Mouse (Mus musculus) embryo, embryonic 10 days (tissue): Measurements from ENCODE around the gene Nr1d1.

Experiments
- DNase-seq: peaks from one replicate; pipeline ENCODE4 v3.0.0-alpha.2; 2015; ENCODE audit warnings: low spot score

Nr1d1 gene

DNA sequence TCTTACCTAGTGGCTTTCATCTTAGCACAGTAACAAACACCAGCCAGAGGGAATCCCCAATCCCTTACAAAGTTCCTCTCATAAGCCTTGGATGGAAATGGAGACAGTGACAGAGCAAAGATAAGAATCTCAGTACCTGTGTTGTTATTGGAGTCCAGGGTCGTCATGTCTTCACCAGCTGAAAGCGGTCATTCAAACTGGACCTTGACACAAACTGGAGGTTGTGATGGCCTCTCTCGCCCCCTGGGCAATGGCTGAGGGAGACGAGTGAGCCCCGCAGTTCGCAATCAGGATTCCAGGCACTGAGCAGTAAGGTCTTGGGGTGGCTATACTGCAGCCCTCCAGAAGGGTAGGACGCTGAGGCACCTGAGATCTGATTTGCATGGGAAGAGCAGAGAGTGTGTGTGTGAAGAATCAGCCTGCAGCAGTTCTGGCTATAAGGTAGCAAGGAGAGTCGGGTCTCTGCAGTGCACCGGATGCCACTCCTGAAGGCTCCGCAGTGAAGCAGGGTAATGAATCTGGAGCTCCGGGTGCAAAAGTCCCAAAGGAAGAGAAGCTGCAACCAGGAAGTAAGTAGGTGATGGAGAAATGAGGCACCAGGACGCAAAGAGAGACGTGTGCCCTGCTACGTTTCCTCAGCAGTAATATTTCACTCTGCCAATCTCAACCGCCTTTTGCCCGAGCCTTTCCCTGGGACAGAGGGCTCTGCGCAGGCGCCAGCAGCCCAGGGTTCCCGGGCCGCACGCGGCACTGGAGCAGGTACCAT, at the start of gene Nr1d1:
Gene Nr1d1, minus strand, starts transcription at position 752 of the 766 bp plus-strand sequence.
- no peak for DNase-seq

DNA sequence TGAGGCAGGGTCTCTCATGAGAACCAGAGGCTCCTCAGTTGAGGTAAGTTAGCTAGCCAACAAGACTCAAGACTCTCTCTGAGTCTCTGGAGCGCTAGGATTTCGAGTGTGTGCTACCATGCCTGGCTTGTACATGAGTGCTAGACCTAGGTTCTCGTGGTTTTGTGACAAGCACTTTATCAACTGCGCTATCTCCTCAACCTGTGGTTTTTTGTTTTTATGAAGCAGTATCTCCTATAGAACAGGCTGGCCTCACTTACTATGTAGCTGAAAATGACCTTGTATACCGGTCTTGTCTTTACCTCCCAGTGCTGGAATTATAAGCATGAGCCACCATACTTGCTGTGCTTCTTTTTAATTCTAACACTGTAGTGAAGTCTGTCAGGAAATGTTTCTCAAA, 45.8 kb upstream of the Nr1d1 start:
- no peak for DNase-seq

DNA sequence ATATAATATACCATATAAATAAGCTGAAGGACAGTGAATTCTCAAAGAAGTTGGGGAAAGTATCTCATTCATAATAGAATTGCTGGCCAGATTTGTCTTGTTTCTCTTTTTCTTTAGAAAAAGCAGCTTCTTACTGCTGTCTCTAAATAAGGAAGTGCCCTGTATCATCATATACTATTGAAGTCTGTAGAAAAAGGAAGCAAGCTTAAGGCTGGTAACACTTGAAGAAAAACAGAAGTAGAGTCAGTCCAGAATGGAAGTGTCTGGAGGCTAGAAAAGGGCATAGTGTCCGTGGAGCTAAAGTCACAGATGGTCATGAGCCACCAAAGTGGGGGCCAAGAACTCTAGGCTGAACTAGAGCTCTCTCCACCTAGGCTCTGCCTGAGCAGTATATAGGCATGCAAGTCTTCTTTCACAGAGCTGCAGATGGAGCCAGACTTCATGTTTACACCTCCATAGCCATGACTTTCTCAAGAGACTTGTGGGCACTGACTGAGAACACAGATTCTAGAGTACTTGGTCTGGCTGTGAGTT, 41.6 kb upstream of the Nr1d1 start:
- DNase-seq, result no peak

DNA sequence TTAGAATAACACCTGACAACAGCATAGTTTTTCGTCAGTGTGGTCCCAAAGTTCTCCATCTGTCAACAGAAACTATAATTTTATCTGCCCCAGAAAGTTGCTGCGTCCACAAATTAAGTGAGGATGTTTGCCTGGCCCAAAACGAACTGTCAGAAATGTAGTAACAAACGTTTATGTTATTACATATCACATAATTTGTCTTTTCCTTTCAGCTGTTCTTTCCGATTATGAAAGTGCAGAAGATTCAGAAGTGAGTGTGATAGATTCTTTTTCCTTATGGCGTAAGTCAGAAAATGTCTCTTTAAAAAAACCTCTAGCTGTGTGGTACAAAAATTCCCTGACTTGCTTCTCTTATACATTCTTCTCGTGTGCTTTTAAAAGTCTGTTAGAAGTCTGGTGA, 35.6 kb upstream of the Nr1d1 start:
- no peak for DNase-seq

DNA sequence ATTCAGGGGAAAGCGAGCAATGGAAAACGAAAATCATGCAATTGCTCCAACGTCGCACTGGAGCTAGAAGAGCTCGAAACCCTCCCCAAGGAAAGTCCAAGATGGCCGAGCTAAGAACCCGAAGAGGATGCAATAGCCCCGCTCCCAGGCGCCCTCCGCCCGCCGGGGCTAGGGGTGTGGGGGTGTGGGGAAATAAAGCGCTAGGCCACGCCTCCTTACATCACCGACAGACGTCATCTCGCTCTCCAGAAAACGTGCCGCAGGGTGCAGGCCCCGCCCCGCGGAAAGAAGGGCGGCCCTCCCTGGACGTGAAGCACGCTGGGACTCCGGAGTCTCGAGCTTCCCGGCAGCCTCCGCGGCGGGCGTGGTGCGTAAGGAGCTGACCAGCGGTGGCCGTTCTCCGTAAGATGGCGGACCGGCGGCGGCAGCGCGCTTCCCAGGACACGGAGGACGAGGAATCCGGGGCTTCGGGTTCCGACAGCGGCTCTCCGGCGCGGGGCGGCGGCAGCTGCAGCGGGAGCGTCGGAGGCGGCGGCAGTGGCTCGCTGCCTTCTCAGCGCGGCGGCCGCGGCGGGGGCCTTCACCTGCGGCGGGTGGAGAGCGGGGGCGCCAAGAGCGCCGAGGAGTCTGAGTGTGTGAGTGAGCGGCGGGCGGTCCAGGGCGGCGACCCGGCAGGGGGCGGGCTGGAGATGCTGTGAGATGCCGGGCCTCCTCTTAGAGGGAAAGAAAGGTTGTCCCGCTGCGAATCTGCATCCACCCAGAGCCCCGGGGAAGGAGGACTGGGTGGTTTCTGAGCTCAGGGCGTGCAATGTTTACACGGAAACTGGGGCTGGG, 34.5 kb upstream of the Nr1d1 start:
- DNase-seq, result peak; percentile 100

DNA sequence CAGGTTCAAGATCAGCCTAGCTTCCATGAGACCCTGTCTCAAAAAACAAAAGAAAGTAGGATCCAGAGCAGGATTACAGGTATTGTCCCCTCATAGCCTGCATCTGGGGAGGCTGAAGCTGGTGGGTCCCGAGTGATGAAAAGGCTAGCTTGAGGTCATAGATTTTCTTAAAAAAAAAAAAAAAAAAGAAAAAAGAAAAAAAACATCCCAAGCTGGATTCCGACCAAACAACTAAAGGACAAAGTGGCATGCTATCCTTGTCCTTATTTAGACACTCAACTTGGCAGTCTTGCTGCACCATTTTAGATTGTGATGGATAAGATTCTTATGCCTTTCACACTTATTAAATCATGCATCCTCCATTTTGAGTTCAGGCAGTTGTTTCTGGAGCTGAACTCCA, 33.3 kb upstream of the Nr1d1 start:
- DNase-seq, result no peak

DNA sequence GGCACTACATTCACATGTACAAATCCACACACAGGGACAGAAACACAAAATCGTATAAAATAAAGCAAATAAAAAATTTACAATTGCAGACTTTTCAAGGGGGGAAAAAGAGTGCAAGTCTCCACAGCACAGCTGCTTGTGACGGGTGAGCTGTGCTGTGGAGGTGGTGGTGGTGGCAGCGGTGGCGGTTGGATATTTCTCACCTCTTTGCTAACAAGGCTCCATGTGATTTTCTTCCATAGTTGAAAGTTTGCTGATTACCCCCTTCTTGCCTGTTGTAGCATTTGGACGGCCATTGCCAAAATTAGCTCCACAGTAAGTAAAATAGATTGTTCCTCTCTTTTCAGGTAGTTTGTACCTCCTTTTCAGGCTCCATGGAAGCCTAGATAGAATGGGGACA, 29.5 kb upstream of the Nr1d1 start, which contains the start of gene Casc3:
Gene Casc3, plus strand, starts transcription at position 301 of the 400 bp plus-strand sequence.
- DNase-seq, result no peak

DNA sequence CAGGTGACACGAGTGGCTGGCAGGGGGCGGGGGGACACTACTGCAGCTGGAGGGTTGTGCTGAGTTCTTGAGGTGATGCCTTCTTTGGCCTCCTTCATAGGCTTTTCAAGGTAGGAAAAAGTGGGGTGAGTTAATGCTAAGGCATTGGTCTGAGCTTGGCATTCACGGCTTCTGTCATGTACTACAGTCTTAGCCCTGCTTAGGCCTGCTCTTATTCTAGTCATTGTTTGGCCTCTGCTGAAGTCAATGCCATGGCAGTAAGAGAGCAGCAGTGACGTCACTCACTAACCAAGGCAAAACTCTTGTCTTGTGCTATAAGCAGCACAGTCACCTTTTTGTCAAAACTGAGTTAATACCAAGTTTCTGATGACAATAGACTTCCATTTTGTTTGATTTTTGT, 22.8 kb upstream of the Nr1d1 start:
- peak; percentile 5 for DNase-seq

DNA sequence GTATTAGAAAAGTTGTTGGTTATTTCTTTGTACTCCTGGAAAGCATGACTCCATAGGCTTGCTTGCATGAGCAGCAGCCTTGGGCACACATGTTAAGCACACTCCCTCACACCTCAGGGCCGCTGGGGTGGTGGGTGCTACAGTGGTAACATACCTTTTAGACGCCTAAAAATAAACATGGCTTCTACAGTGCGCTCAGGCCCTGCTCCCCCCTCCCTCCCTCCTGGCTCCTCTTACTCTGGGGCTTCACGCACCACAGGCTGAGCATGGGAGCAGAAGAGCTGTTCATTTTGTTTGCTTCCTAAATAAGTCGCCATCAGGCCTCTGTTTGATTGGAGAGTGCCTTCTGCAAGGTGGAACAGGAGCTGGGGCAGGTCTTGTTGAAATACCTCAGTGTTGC, 22.2 kb upstream of the Nr1d1 start:
- DNase-seq, result no peak

DNA sequence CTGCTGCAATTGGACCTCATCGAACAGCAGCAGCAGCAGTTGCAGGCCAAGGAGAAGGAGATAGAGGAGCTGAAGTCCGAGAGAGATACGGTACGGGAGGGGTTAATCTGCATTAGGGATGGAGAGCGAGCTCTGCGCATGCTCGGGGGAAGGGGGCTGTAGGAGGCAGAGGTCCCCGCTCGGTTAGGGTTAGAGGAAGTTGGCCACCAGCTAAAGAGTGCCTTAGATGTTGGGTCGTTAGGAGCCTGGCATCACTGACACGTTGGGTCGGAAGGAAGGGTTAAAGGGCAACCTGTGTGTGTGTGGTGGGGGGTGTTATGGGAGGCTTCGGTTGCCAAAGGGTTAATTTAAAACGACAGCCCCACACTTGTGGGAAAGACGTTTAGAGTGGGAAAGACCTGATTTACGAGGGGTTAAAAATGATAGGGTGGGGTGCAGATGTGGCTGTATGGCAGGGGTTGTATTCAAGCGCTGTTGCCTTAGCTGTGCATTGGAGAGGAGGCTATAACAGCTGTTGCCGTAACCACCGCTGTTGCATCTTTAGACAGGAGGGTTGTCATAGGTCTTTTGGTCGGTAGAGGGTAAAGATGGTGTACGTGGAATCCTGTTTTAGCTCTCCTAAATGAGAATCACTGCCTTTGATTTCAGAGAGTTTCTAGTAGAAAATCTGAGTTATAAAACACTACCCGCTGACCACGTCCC, 21.5 kb upstream of the Nr1d1 start:
- DNase-seq, result peak; percentile 91

DNA sequence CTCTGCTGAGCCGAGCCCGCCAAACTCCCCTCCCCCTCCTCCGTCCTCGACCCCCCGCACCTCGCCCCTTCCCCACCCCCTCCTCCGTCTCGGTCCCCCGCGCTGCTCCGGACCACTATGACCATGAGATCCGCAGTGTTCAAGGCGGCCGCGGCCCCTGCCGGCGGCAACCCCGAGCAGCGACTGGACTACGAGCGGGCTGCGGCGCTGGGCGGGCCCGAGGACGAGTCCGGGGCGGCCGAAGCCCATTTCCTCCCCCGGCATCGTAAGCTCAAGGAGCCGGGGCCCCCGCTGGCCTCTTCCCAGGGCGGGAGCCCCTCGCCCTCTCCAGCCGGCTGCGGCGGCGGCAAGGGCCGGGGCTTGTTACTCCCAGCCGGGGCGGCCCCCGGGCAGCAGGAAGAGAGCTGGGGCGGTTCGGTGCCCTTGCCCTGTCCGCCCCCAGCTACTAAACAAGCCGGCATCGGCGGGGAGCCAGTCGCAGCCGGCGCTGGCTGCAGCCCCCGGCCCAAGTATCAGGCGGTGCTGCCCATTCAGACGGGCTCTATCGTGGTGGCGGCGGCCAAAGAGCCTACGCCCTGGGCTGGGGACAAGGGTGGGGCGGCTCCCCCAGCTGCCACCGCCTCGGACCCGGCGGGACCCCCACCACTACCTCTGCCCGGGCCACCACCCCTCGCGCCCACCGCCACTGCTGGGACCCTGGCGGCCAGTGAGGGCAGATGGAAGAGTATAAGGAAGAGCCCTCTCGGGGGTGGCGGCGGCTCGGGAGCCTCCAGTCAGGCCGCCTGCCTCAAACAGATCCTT, 20.8 kb upstream of the Nr1d1 start:
- no peak for DNase-seq

DNA sequence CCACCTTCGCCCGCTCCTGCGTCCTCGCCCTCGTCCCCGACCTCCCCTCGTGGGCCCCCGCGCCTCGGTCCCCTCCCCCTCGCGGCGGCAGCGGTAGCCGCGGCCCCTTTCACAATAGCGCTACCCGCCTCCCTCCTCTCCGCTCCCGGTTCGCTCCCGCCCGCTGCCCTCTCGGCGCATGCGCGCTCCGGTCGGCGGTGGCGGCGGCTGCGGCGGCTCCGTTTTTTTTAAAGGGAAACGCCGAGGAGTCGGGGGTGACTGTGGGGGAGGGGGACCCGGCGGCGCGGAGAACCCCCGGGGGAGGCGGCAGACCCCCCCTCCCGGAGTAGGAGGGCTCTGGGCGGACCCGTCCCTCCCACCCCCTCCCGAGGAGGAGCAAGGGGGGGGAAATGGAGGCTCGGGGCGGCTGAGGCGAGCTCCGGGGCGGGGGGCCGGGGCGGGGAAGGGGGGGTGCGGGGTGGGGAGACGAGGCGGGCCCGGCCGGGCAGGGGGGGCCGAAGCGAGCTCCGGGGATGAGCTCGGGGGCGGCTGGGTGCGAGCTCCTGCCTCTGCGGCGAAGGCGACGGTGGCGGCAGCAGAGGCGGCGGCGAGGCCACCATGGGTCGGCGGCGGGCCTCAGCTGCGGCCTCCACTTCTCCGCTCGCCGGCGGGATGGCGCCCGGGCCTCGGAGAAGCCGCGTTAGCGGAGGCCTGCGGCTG, 20.0 kb upstream of the Nr1d1 start, which contains the start of gene Msl1:
Gene Msl1, plus strand, starts transcription at position 502 of the 699 bp plus-strand sequence.
- peak; percentile 90 for DNase-seq

DNA sequence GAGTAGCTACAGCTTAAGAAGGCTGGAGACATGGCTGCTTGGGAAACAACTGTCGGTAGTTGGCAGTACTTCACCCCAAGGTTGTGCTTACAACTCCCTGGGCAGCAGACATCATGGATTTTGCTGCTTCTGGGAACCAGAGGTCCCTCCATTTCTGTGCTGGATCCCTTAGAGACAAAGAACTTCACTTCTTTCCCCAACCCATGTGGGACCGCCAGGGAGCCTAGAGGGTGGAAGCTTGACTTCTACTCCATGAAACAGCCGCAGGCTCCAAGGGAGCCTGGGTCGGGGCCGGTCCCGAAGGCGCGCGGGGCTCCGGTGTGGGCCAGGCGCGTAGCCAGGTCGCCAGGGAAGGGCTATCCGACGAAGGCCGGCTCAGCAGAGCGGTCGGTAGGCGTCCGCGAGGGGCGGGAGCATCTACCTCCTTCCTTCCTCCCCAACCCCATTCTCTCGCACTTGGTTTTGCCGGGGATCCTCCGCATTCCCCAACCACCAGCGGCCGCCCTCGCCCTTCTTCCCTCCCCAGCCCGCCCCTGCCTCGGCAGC, 19.4 kb upstream of the Nr1d1 start:
- DNase-seq, result peak; percentile 70

DNA sequence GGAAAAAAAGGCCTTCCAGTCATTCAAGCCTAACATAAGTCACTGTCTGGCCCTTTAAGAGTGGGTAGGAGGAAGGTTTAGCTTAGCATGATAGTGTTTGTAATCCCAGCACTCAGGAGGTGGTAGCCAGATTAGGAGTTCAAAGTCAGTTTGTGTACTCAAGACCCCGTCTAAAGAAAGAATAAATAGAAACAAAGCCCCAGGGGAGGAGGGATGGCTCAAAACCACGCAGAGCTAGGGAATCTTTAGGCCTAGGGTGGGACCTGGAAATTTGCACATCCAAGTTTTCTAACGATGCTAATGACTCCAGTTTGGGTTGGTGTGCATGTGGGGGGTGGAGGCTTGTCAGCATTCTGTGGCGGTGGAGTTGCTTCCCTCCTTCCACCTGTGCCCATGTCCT, 16.9 kb upstream of the Nr1d1 start:
- DNase-seq, result no peak

DNA sequence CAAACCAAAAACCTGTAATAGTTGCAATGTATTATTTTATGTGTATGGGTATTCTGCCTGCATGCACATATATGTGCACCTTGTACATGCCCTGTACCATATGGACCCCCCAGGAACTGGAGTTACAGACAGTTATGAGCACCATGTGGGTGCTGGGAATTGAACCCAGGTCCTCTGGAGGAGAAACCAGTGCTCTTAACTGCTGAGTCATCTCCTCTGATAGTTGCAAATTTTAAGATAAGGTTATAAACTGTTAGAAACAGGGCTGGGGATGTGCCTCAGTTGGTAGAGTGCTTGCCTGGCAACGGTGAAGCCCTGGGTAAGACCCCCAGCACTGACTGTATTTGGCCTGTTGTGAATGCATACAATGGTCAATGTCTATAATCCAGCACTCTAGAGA, 16.3 kb upstream of the Nr1d1 start:
- DNase-seq, result no peak

DNA sequence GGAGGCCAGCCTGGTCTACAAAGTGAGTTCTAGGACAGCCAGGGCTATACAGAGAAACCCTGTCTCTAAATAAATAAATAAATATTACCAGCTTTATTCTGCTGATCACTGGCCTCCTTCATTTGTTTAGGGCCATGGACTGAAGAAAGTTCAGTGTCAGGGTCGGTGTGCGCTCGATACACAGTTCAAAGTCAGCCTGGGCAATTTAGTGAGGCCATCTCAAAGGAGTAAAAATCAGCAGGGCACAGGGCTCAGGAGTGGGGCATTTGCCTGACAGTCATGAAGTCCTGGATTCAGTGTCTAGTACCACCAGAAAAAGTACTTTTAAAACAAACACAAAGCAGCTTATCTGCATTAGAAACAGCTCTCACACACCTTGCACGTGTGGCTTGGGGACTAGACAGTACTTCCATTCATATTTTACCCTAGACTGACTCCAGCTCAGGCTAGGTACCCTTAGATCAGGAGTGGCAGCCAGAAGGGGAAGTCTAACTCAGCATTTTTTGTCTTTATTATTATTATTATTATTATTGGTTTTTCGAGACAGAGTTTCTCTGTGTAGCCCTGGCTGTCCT, 15.6 kb upstream of the Nr1d1 start:
- DNase-seq, result no peak

DNA sequence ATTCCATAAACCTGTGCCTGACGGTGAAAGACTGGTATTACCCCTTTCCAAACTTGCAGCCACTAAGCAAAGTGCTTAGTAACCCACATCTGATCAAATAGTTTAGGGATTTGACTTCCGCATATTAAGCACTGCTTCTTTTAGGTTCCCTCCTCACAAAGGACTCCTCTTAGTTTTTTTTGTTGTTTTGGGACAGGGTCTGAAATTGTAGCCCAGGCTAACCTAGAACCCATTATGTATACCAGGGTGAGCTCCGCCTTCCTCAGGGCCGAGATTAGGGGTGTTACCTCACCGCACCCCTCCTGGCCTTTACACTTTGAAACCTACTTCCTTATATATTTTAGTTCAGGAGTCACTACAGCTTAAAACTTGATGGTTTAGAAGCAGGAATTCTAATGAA, 14.7 kb upstream of the Nr1d1 start:
- DNase-seq, result no peak

DNA sequence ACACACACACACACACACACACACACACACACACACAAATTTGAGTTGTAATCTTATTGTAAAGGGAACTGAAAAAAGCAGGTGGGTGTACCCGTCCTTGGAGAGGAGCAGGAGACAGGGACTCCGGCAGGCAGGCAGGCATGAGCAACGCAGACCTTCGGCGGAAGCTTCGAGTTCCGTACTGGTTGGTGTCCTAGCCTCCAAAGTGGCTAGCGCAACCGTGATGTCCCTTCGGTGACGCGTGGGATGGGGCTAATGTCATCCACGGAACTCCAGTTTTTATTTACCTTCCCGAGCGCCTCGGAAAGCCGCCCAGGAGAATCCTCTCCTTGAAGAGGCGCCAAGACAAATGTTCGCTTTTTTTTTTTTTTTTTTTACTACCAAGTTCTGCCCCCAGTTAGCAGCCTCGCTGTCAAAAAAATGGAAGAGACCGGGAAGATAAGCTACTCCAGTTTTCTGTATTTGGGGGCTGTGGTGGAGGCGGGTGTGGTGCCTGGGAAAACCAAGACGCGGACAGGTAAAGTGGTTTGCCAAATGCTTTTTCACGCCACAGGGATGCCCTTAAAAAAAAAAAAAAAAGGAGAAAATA, 14.2 kb upstream of the Nr1d1 start:
- DNase-seq, result no peak

DNA sequence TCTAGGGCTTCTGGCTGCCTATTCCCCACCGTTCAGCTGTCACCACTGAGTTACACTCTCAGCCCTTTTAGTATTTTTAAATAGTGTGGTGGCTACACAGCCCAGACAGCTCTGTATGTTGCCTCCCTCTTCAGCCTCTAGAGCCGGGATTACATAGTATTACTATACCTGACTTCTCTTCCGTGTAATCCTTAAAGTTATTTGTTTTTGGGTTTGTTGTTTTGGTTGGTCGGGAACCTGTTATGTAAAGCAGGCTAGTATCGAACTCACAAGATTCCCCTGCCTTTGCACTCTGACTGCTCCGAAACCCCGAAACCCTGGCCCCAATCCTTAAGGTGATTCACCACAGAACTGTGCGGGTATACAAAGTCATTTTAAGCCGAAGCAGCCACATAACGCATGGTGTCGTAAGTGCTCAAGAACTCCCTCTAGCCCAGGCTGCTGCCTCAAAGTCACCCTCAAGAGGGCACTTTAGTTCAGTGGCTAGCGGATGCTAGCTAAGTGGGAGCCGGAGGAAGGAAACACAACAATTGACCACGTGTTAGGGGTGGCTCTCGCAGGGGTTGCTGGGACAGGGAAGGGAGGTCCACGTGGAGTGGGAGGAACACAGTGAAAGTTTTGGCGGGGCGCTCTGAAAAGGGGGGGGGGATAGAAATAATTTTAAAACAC, 13.6 kb upstream of the Nr1d1 start:
- peak; percentile 97 for DNase-seq
